Mouse (Mus musculus): ENCODE results near the gene Tmem207.

The Tmem207 gene

GRCm38 (mm10) chr16:26456182-26456581 lies 70.4 kb downstream of the Tmem207 start:
- DNase-seq (ENCODE audit: low read depth, low spot score), result no peak

- no peak for DNase-seq (ENCODE audit: low read depth, low spot score)
These were observed 72.4 kb downstream of the Tmem207 start for GRCm38 (mm10) chr16:26454163-26454562.
